Mouse (Mus musculus) forebrain, embryonic 14.5 days (tissue): ENCODE data around the gene Apom. TPM values are rescaled to one million over a fixed set of nuclear protein-coding genes. Genes with fewer than 3 reads are reported as not detected.
A peak's percentile ranks its signal among the peaks of the same experiment; 100 is the strongest.

Experiments
- ATAC-seq: fragments of 200-750 bp; cut with Nextera tagmentation; 2 replicates; pipeline ENCODE4 v1.8.0; 2017; ENCODE audit warnings: mild to moderate bottlenecking, moderate library complexity
- DNase-seq: peaks from one replicate; pipeline ENCODE4 v3.0.0-alpha.2; 2015; ENCODE audit warnings: low spot score
- H3K27ac ChIP-seq: fragments of 300-500 bp; sonication (generic); 2 replicates; pipeline ENCODE4 v1.5.1; 2014; ENCODE audit warnings: low read depth, mild to moderate bottlenecking, control low read depth, low read length, moderate library complexity
- H3K27me3 ChIP-seq: fragments of 300-500 bp; sonication (generic); replicated peaks from 2 replicates; pipeline ENCODE4 v1.6.1; 2014; ENCODE audit warnings: low read length, control low read depth, mixed read lengths; ENCODE audit not compliant: control insufficient read depth, insufficient read depth
- H3K36me3 ChIP-seq: fragments of 300-500 bp; sonication (generic); 2 replicates; pipeline ENCODE4 v1.6.1; 2014; ENCODE audit warnings: low read length, control low read depth; ENCODE audit not compliant: control insufficient read depth, insufficient read depth
- H3K4me1 ChIP-seq: fragments of 300-500 bp; sonication (generic); 2 replicates; pipeline ENCODE4 v1.6.1; 2014; ENCODE audit warnings: antibody characterized with exemption, low read length, control low read depth; ENCODE audit not compliant: control insufficient read depth, insufficient read depth
- H3K4me2 ChIP-seq: fragments of 300-500 bp; sonication (generic); 2 replicates; pipeline ENCODE4 v1.6.1; 2014; ENCODE audit warnings: mild to moderate bottlenecking, control low read depth, low read length
- H3K4me3 ChIP-seq: fragments of 300-500 bp; sonication (generic); 2 replicates; pipeline ENCODE4 v1.5.1; 2014; ENCODE audit warnings: low read depth, low read length, control low read depth
- H3K9ac ChIP-seq: fragments of 300-500 bp; sonication (generic); 2 replicates; pipeline ENCODE4 v1.6.1; 2014; ENCODE audit warnings: mild to moderate bottlenecking, low read length, control low read depth, moderate library complexity
- H3K9me3 ChIP-seq: fragments of 300-500 bp; sonication (generic); replicated peaks from 2 replicates; pipeline ENCODE4 v1.6.1; 2016; ENCODE audit warnings: low read length, control low read depth, mixed read lengths; ENCODE audit not compliant: control insufficient read depth
- WGBS: fragments of 180-500 bp; shearing (Covaris S2); extraction: QIAGEN DNeasy Blood & Tissue Kit; methylation state at CpG from one replicate; pipeline ENCODE4 v1.1.7; 2014; 5-methylcytosine and 5-hydroxymethylcytosine counted together
- polyA plus RNA-seq: library from polyadenylated mRNA; unstranded; fragments of >200 nt; fragmentation: Nextera tagmentation; extraction: Ambion mirVana; gene quantifications from 2 replicates; pipeline ENCODE4 v1.2.1, GENCODE M21; 2014

Gene Apom
- 0.22 and 0.29 TPM in 2 replicates for polyA plus RNA-seq

DNA sequence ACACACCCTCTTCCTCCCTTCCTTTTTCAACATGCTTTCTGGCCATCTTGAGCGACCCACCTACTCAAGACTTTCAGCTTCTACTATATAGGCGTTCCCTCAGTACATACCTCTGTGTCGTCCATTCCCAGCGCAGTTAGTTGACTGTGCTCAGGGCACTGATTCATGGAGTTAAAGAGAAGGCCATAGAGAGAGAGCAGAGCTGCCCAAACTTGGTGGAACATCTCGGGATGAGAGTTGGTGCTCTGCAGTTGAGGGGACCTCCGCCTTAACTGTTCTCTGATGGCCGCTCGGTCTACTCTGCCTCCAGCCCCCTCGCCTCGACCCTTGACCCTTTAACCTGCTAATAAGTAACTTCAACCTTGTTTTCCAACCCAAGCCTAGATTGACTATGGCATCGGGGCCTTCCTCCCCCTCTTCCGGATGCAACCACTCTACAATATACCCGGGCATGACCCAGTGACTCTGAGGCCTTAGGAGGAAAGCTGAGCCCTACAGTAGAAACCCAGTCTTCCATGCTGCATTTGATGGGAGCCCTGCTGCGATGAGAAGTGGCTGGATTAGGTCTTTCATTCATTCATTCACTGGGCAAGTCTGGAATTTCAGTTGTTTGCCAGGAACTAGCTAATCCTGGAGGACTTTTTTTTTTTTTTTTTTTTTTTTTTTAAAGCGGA, at the start of gene Apom:
Gene Apom (minus strand): TSS at position 551 of the 674 bp plus-strand sequence.
- 83% methylated on average over 15 of the region's 15 CpGs for WGBS
- Histone ChIP-seq H3K4me3 (no peak within 1 kb of the TSS), H3K4me1 (peaks cover 6% of the 10 kb centered on the region), H3K27me3 (no peaks in the 10 kb centered on the region), H3K36me3 (0 out of 2 replicates have a peak, but pooled peaks cover 10% of the 10 kb centered on the region), H3K9ac (no peak within 1 kb of the TSS), H3K9me3 (no peaks in the 10 kb centered on the region), H3K27ac (no peak within 1 kb of the TSS), H3K4me2 (no peak within 1 kb of the TSS)
- no peak for ATAC-seq
- no peak for DNase-seq

DNA sequence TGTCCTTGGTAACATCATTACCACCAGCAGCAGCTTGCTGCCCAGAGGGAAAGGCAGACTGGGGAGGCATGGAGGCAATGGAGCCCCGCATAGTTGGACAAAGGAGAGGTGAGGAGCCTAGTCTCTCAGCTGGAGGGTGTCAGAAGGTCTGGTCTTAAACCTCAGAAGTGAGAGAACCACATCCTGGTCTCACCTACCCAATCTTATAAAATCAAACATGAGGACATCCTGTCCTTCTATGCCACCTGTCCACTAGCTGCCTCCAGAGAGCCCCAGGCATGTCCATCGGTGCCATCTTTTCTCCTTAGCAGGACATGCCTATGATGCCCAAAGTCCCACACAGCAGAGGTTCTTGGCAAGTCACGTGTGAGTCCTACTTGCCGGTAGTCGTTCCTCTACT, 48.2 kb upstream of the Apom start:
- 86% methylated on average over 5 of the region's 5 CpGs for WGBS
- DNase-seq (no peak), ATAC-seq (no peak)
- Histone ChIP-seq H3K9me3 (no peaks in the 10 kb centered on the region), H3K27me3 (no peaks in the 10 kb centered on the region), H3K4me3 (no peak overlapping the region), H3K9ac (no peak overlapping the region), H3K4me2 (no peak overlapping the region), H3K4me1 (no peaks in the 10 kb centered on the region), H3K36me3 (no peaks in the 10 kb centered on the region), H3K27ac (no peak overlapping the region)

DNA sequence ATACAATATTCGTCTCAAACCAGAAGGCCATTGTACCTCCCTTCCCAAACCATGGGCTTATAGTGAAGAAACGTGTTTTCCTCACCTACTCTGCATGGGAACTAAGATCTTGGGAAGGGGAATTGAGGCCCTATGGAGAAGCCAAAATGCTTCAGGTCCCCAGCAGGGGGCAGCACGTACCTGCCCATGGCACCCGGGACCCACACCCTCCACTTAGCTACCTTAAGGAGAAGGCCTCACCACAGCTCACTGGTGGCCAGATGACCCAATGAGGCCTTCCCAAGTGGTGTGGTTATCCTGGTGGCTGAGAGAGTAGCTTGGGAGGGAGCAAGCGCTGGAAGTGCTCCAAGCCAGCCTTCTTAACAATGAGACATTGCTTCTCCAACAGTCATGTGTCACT, 46.7 kb upstream of the Apom start:
- H3K4me1 ChIP-seq: no peaks in the 10 kb centered on the region
- DNase-seq (peak; percentile 59), ATAC-seq (0 out of 2 replicates have a peak, but pooled peaks have one; percentile 32)
- H3K27me3 ChIP-seq: no peaks in the 10 kb centered on the region
- no peak overlapping the region for H3K4me2 ChIP-seq
- no peak overlapping the region for H3K4me3 ChIP-seq
- no peaks in the 10 kb centered on the region for H3K9me3 ChIP-seq
- 9% methylated on average over 5 of the region's 5 CpGs for WGBS
- H3K27ac ChIP-seq: no peak overlapping the region
- no peak overlapping the region for H3K9ac ChIP-seq
- no peaks in the 10 kb centered on the region for H3K36me3 ChIP-seq

- WGBS: 47% methylated on average over 2 of the region's 2 CpGs
- no peaks in the 10 kb centered on the region for H3K27me3 ChIP-seq
- H3K9me3 ChIP-seq: no peaks in the 10 kb centered on the region
- H3K4me2 ChIP-seq: no peak within 1 kb of the TSS
- no peak within 1 kb of the TSS for H3K9ac ChIP-seq
- H3K27ac ChIP-seq: no peak within 1 kb of the TSS
- no peaks in the 10 kb centered on the region for H3K4me1 ChIP-seq
- DNase-seq (no peak), ATAC-seq (no peak)
- H3K4me3 ChIP-seq: no peak within 1 kb of the TSS
- no peaks in the 10 kb centered on the region for H3K36me3 ChIP-seq
These were observed 44.1 kb upstream of the Apom start, which contains the start of gene Aif1 for GRCm38 (mm10) chr17:35175968-35176367. Gene Aif1 (minus strand): TSS chr17:35176068.

DNA sequence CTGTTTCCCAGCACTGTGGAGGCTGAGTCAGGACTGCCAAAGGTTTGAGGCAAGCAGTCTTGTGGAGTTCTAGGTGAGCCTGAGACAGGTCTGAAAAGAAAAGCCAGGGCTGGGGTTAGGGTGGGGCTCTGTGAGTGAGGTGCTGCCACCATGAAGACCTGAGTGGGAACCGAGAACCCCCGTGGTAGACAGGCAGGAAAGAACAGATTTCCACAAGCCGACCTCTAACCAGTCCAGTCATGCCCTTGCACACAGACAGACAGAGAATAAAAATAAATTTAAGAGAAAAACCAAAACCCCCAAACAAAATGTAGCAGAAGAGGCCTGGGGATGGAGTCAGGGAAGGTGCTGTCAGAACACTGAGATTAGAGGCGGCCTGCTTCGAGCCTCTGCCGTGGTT, 43.5 kb upstream of the Apom start:
- ATAC-seq (no peak), DNase-seq (no peak)
- Histone ChIP-seq H3K9me3 (no peaks in the 10 kb centered on the region), H3K4me1 (no peaks in the 10 kb centered on the region), H3K4me3 (no peak overlapping the region), H3K27ac (no peak overlapping the region), H3K36me3 (no peaks in the 10 kb centered on the region), H3K9ac (no peak overlapping the region), H3K4me2 (no peak overlapping the region), H3K27me3 (no peaks in the 10 kb centered on the region)
- 71% methylated on average over 6 of the region's 6 CpGs for WGBS

DNA sequence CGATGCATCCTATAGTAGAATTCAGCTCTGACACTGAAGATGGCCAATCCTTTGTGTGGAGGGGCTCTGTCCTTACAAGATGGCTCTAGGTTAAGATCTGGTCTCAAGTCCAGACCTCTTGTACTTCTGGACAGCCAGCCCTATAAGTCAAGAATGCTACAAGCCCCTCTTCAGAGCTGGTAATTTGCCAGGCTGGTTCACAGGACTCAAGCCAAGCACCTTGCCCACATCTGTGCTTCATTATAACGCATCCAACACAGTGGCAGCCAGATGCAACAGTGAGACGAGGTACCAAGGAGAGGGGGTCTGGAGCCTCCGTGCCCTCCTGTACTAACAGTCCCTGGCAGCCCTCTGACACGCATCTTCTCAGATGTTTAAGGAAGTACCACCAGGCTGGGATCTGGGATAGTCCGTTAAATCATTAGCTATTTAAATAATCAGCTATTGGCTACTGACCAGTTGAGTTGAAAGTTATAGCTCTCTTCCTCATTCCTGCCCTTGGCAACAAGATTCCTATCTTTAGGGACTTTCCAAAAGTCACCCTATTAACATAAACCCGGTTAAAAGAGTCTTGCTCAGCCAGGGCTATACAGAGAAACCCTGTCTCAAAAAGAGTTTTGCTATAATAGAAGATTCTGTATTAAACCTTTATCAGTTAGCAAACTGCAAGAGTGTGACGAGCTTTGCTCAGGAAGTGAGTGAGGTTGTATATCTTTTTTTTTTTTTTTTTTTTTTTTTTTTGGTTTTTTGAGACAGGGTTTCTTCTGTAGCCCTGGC, 42.5 kb upstream of the Apom start:
- Histone ChIP-seq H3K9ac (no peak overlapping the region), H3K27me3 (no peaks in the 10 kb centered on the region), H3K36me3 (no peaks in the 10 kb centered on the region), H3K4me3 (no peak overlapping the region), H3K4me2 (no peak overlapping the region), H3K4me1 (no peaks in the 10 kb centered on the region), H3K27ac (no peak overlapping the region), H3K9me3 (no peaks in the 10 kb centered on the region)
- DNase-seq: no peak
- 78% methylated on average over 8 of the region's 8 CpGs for WGBS
- no peak for ATAC-seq

DNA sequence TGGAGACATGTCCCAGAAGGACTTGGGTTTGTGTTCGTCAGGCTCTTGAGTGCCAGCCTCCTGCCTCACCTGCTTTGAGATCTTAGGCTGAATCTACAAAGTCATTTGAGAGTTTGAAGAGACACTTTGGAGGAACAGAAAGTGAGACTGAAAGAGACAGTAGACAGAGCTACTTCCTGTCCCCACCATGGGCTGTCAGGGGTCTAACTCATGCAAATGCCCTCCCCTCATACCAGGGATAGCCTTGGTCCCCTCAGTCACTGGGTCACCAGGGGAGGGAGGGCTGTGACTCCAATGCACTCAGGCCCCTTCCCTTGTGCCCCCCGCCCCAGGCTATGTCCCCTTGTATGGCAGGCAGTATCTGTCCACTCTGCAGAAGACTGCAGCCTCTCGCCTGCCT, 41.5 kb upstream of the Apom start:
- H3K27ac ChIP-seq: no peak overlapping the region
- H3K4me1 ChIP-seq: no peaks in the 10 kb centered on the region
- H3K4me3 ChIP-seq: no peak overlapping the region
- ATAC-seq (no peak), DNase-seq (no peak)
- no peak overlapping the region for H3K9ac ChIP-seq
- H3K9me3 ChIP-seq: no peaks in the 10 kb centered on the region
- H3K4me2 ChIP-seq: no peak overlapping the region
- no peaks in the 10 kb centered on the region for H3K27me3 ChIP-seq
- no peaks in the 10 kb centered on the region for H3K36me3 ChIP-seq
- WGBS: 72% methylated on average over 3 of the region's 3 CpGs

- ATAC-seq (no peak), DNase-seq (no peak)
- H3K27me3 ChIP-seq: no peaks in the 10 kb centered on the region
- H3K27ac ChIP-seq: no peak overlapping the region
- H3K36me3 ChIP-seq: no peaks in the 10 kb centered on the region
- WGBS: 65% methylated on average over 11 of the region's 11 CpGs
- no peak overlapping the region for H3K4me2 ChIP-seq
- H3K4me3 ChIP-seq: no peak overlapping the region
- no peak overlapping the region for H3K9ac ChIP-seq
- no peaks in the 10 kb centered on the region for H3K9me3 ChIP-seq
- no peaks in the 10 kb centered on the region for H3K4me1 ChIP-seq
These were observed 40.8 kb upstream of the Apom start for GRCm38 (mm10) chr17:35172445-35173234.
